Mouse (Mus musculus) embryonic facial prominence, embryonic 10.5 days (tissue): ENCODE data around the gene Lmnb2. TPM values are rescaled to one million over a fixed set of nuclear protein-coding genes. Genes with fewer than 3 reads are reported as not detected.

Experiments
- DNase-seq: peaks from one replicate; pipeline ENCODE4 v3.0.0-alpha.2; 2017; ENCODE audit warnings: low spot score
- H3K27ac ChIP-seq: fragments of 300-500 bp; sonication (generic); replicated peaks from 2 replicates; pipeline ENCODE4 v1.5.1; 2016; ENCODE audit warnings: mild to moderate bottlenecking
- H3K27me3 ChIP-seq: fragments of 300-500 bp; sonication (generic); replicated peaks from 2 replicates; pipeline ENCODE4 v1.6.1; 2016; ENCODE audit warnings: low read depth, mild to moderate bottlenecking; ENCODE audit not compliant: poor library complexity, severe bottlenecking
- H3K36me3 ChIP-seq: fragments of 300-500 bp; sonication (generic); replicated peaks from 2 replicates; pipeline ENCODE4 v1.6.1; 2016; ENCODE audit warnings: mild to moderate bottlenecking, moderate library complexity
- H3K4me1 ChIP-seq: fragments of 300-500 bp; sonication (generic); 2 replicates; pipeline ENCODE4 v1.6.1; 2016
- H3K4me3 ChIP-seq: fragments of 300-500 bp; sonication (generic); 2 replicates; pipeline ENCODE4 v1.5.1; 2016; ENCODE audit warnings: mild to moderate bottlenecking, moderate library complexity
- H3K9me3 ChIP-seq: fragments of 300-500 bp; sonication (generic); 2 replicates; pipeline ENCODE4 v1.6.1; 2016; ENCODE audit warnings: mild to moderate bottlenecking
- WGBS: fragments of 180-500 bp; shearing (Covaris S2); methylation state at CpG from one replicate; pipeline ENCODE4 v1.1.7; 2016; 5-methylcytosine and 5-hydroxymethylcytosine counted together
- polyA plus RNA-seq: library from polyadenylated mRNA; unstranded; fragments of >200 nt; fragmentation: Nextera tagmentation; extraction: Ambion mirVana; gene quantifications from 2 replicates; pipeline ENCODE4 v1.2.1, GENCODE M21; 2016

The Lmnb2 gene
- polyA plus RNA-seq, 1 experiment from 2014 or later: 83.1 TPM

DNA sequence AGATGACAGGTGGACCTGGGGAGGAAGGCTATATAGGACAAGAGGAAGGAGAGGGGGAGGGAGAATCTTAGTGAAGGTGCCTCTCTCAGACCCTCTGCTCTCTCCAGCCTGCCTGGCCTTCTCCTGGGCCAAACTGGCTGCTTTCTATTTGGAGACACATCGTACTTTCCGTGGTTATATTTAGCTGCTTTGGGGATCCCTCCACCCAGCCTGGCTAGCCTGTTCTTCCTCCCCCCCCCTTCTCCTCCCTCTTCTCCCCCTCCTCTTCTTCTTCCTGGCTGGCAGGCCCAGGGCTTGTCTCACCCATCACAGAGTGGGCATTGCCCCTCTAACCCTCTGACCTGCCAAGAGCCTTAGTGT lies 22.9 kb upstream of the Lmnb2 start:
- no peak for DNase-seq
- Histone ChIP-seq H3K27me3 (peaks cover 48% of the 10 kb centered on the region), H3K4me3 (no peak overlapping the region), H3K27ac (no peak overlapping the region), H3K36me3 (no peaks in the 10 kb centered on the region), H3K9me3 (no peaks in the 10 kb centered on the region), H3K4me1 (peaks cover 68% of the 10 kb centered on the region)
- 73% methylated on average over 2 of the region's 2 CpGs for whole genome bisulfite sequencing

DNA sequence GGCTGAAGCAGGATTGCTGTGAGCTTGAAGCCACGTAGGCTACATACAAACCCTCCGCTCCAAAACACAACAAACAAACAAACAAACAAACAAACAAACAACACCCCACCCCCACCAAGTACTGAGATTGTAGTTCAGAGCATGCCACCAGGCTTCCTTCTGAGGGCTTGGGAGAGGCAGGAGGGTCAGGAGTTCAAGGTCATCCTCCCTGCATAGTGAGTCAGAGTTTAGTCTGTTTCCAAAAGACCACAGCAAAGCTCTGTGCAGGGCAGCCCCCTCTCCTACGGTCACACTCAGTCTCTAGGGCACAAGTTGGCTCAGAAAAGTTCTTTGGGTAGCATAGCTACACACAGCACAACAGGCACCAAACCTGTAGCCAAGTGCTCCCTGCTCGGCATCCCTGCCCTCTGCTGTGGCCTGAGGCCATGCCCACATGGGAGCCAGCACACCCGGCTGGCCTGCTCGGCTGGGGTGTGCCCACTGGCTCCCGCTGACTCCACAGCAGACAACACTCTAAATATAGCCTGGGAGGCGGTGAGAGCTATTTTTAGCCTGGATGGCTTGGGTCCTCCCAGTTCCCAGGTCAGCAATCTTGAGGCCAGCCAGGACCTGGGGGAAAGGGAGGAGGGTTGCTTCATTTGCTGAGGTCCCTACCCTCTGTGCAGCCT lies 22.4 kb upstream of the Lmnb2 start:
- Histone ChIP-seq H3K36me3 (no peaks in the 10 kb centered on the region), H3K4me3 (peak overlapping the region; percentile 58), H3K27ac (peak overlapping the region; percentile 87), H3K27me3 (peaks cover 53% of the 10 kb centered on the region), H3K9me3 (no peaks in the 10 kb centered on the region), H3K4me1 (peaks cover 73% of the 10 kb centered on the region)
- DNase-seq: no peak
- 39% methylated on average over 8 of the region's 8 CpGs for WGBS

- Histone ChIP-seq H3K4me1 (peaks cover 78% of the 10 kb centered on the region), H3K4me3 (peak overlapping the region; percentile 58), H3K27me3 (peaks cover 61% of the 10 kb centered on the region), H3K27ac (peak overlapping the region; percentile 87), H3K36me3 (no peaks in the 10 kb centered on the region), H3K9me3 (no peaks in the 10 kb centered on the region)
- DNase-seq: peak; percentile 88
- WGBS: 7% methylated on average over 28 of the region's 28 CpGs
These were observed 21.6 kb upstream of the Lmnb2 start for GRCm38 (mm10) chr10:80939671-80940070.

- 14% methylated on average over 15 of the region's 15 CpGs for WGBS
- peak; percentile 77 for DNase-seq
- H3K27me3 ChIP-seq: peaks cover 68% of the 10 kb centered on the region
- H3K36me3 ChIP-seq: no peaks in the 10 kb centered on the region
- H3K4me1 ChIP-seq: peaks cover 85% of the 10 kb centered on the region
- peak overlapping the region; percentile 87 for H3K27ac ChIP-seq
- peak overlapping the region; percentile 58 for H3K4me3 ChIP-seq
- H3K9me3 ChIP-seq: no peaks in the 10 kb centered on the region
These were observed 20.9 kb upstream of the Lmnb2 start for GRCm38 (mm10) chr10:80938831-80939550.

- Histone ChIP-seq H3K4me3 (peak overlapping the region; percentile 17; the same call in 1 of the 2 replicates), H3K36me3 (no peaks in the 10 kb centered on the region), H3K4me1 (peaks cover 86% of the 10 kb centered on the region), H3K27ac (peak overlapping the region; percentile 87), H3K27me3 (peaks cover 82% of the 10 kb centered on the region), H3K9me3 (no peaks in the 10 kb centered on the region)
- WGBS: 23% methylated on average over 8 of the region's 8 CpGs
- no peak for DNase-seq
These were observed 19.6 kb upstream of the Lmnb2 start for GRCm38 (mm10) chr10:80937646-80938045.

GRCm38 (mm10) chr10:80936810-80937164 lies 18.7 kb upstream of the Lmnb2 start:
- Histone ChIP-seq H3K27ac (peak overlapping the region; percentile 87), H3K4me1 (peaks cover 94% of the 10 kb centered on the region)

GRCm38 (mm10) chr10:80936135-80936809 lies 18.2 kb upstream of the Lmnb2 start:
- 2% methylated on average over 37 of the region's 37 CpGs for WGBS
- peaks cover 97% of the 10 kb centered on the region for H3K4me1 ChIP-seq
- peak; percentile 84 for DNase-seq
- H3K27me3 ChIP-seq: peaks cover 93% of the 10 kb centered on the region
- no peaks in the 10 kb centered on the region for H3K36me3 ChIP-seq
- H3K27ac ChIP-seq: peak overlapping the region; percentile 87
- H3K4me3 ChIP-seq: peak overlapping the region; percentile 59
- no peaks in the 10 kb centered on the region for H3K9me3 ChIP-seq

More at GRCm38 (mm10) chr10:80936810-80937164, 18.7 kb upstream of the Lmnb2 start:
- Histone ChIP-seq H3K27me3 (peaks cover 90% of the 10 kb centered on the region), H3K9me3 (no peaks in the 10 kb centered on the region), H3K36me3 (no peaks in the 10 kb centered on the region), H3K4me3 (peak overlapping the region; percentile 59)
- no peak for DNase-seq
- 13% methylated on average over 6 of the region's 6 CpGs for WGBS

GRCm38 (mm10) chr10:80935698-80936097 lies 17.7 kb upstream of the Lmnb2 start:
- DNase-seq: peak; percentile 56
- H3K36me3 ChIP-seq: no peaks in the 10 kb centered on the region
- H3K27me3 ChIP-seq: peaks cover 93% of the 10 kb centered on the region
- 5% methylated on average over 17 of the region's 17 CpGs for WGBS
- H3K9me3 ChIP-seq: no peaks in the 10 kb centered on the region
- H3K4me3 ChIP-seq: peak overlapping the region; percentile 59
- peak overlapping the region; percentile 87 for H3K27ac ChIP-seq
- H3K4me1 ChIP-seq: peaks cover 97% of the 10 kb centered on the region

DNA sequence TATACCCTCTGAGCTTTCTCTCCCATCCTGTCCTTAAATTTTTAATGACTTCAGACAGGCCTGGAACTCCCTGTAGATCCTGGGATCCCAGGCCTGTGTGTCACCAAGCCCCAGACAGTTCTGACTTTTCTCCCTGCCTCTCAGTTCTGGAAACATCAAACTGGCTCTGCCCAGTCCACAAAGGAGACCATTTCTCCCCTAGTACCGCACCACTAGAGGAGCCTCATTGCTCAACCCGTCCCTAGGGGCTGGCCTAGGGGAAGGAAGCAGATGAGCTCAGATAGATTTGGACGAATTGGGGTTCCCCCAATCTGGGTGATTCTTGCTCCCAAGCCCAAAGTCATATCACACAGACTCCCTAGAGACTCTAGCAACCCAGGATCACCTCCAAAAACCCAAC lies 17.2 kb upstream of the Lmnb2 start:
- Histone ChIP-seq H3K36me3 (no peaks in the 10 kb centered on the region), H3K27me3 (peaks cover 93% of the 10 kb centered on the region), H3K27ac (peak overlapping the region; percentile 87; the same call in 1 of the 2 replicates), H3K4me1 (peaks cover 97% of the 10 kb centered on the region), H3K4me3 (peak overlapping the region; percentile 59), H3K9me3 (no peaks in the 10 kb centered on the region)
- 15% methylated on average over 3 of the region's 3 CpGs for WGBS
- no peak for DNase-seq

GRCm38 (mm10) chr10:80934136-80934985 lies 16.3 kb upstream of the Lmnb2 start:
- H3K27ac ChIP-seq: no peak overlapping the region
- H3K36me3 ChIP-seq: no peaks in the 10 kb centered on the region
- WGBS: 40% methylated on average over 14 of the region's 14 CpGs
- H3K4me3 ChIP-seq: peak overlapping the region; percentile 64; the same call in 1 of the 2 replicates
- peaks cover 94% of the 10 kb centered on the region for H3K27me3 ChIP-seq
- no peaks in the 10 kb centered on the region for H3K9me3 ChIP-seq
- H3K4me1 ChIP-seq: peaks cover 95% of the 10 kb centered on the region
- DNase-seq: no peak

DNA sequence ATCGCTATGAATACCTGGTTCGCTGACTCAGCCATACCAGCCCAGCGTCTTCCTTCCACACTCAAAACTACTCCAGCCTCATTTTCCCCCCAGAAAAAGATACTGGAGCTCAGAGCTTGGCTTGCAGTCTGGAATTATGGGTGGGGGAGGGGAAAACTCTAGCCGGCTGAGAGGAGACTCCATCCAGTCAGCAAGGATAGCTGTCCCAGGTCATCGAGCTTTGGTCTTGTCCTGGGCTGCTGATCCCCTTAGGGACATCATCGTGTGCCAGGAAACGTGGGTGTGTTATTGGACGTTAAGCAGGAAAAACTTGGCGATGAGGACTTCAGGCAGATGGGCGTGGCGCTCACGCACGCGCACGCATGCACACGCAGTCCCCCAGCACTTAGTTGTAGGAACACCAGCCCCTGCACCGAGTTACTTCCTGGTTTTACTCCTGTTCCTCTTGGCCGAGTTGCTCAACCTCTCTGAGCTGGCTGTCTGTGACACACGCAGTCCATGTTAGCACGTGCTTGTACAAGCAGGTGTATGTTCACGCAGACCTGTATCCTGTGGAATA lies 15.5 kb upstream of the Lmnb2 start:
- H3K4me1 ChIP-seq: peaks cover 95% of the 10 kb centered on the region
- H3K4me3 ChIP-seq: peak overlapping the region; percentile 64

More for the DNA sequence above, 15.5 kb upstream of the Lmnb2 start:
- no peaks in the 10 kb centered on the region for H3K9me3 ChIP-seq
- 3% methylated on average over 21 of the region's 21 CpGs for whole genome bisulfite sequencing
- H3K36me3 ChIP-seq: no peaks in the 10 kb centered on the region
- peak; percentile 35 for DNase-seq
- H3K27ac ChIP-seq: no peak overlapping the region
- peaks cover 85% of the 10 kb centered on the region for H3K27me3 ChIP-seq
